Mouse (Mus musculus) cerebellum, adult 2 months (tissue): ENCODE measurements around the gene Armh3.

Source experiments
- CTCF ChIP-seq: fragments of 200-500 bp; IDR thresholded peaks from 2 replicates; pipeline ENCODE4 v1.5.1; 2011; ENCODE audit warnings: low read depth, mild to moderate bottlenecking, control low read depth, low read length, moderate library complexity, borderline replicate concordance; ENCODE audit not compliant: insufficient read depth
- POLR2A ChIP-seq: fragments of 200-500 bp; IDR thresholded peaks from 2 replicates; pipeline ENCODE4 v1.6.1; 2011; ENCODE audit warnings: low read length, control low read depth, borderline replicate concordance; ENCODE audit not compliant: insufficient read depth

GRCm38 (mm10) chr19:45903861-45904260, 94.4 kb downstream of the Armh3 start:
- TF ChIP-seq POLR2A (no peak), CTCF (no peak)
